Mouse (Mus musculus) activated CD4-positive, CD25-positive, alpha-beta regulatory T cell, adult 4 months (primary cell): Measurements from ENCODE around the gene Smg6. TPM values are rescaled to one million over a fixed set of nuclear protein-coding genes. Genes with fewer than 3 reads are reported as not detected.
"Not testable (repeated sequence)": the region's sequence is repeated elsewhere in the genome, so short reads cannot be mapped to it uniquely, and the experiment has no call there.

ENCODE experiments used
- ATAC-seq: one replicate; pipeline ENCODE4 v1.8.0; 2017
- polyA plus RNA-seq, 2 experiments: library from polyadenylated mRNA; unstranded; fragments of 100-300 nt; shearing (Covaris generic); gene quantifications; one replicate each; pipeline ENCODE4 v1.2.1; 2017

Smg6 gene
- polyA plus RNA-seq, 2 experiments from 2014 or later = 15.3 to 15.5 TPM

DNA sequence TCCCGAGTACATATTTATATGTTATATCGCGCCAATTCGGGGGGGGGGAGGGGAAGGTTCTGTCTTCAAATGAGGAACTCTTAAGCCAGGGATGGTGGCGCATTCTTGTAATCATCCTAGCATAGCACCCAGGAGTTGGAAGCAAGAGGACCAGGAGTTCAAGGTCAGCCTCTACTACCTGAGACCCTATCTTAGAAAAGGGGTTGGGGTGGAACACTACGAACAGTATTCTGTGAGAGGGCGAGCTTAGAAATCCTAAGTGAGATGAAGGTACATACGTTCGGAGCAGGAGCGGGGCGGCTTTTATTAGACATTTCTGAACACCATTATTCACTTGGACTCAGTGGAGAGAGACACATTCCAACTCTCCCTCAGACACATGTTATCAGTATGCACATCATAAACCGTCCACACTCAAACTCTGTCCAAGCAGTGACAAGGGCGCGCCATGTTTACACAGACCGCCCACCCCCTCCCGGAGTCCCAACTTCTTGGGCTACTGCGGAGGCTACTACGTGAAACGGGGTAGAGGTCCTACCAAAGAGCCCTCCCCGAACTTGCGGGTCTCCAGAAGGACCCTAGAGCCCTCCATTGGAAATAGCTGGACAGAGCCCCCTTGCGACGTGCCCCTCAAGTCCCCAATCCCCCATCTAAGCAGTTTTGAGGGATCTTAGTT is 243.9 kb downstream of the Smg6 start, which contains the start of gene Hic1:
Hic1 (minus strand) TSS at position 115 of the 676 bp plus-strand sequence.
- ATAC-seq = no peak

DNA sequence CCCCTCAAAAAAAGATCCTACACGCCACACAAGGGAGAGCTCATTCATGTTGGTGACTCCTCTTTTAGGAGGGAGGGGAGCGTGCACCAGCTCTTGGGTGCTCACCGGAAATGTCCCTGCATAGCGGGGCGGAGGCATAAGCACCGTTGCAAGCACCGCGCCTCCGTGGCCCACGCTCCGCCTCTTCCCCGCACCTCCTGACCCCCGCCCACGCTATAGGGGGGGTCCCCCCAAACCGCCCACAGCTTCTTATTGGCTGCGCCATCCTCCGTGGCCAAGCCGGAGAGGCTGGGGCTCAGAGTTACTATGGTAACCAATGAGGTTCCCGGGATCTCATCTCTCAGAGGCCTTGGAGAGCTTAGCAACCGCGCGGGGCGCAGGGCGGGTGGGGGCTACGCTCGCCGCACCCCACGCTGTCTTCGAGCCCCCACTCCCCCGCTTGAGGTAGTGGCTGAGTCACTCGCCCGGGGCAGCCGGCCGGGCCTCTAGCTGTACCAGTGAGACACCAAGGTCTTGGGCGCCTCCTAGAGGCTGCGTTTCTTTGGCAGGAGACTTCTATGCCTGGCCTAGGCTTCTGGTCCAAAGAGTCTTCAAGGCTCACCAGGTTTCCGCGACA is 244.6 kb downstream of the Smg6 start:
- peak; percentile 30 for ATAC-seq

DNA sequence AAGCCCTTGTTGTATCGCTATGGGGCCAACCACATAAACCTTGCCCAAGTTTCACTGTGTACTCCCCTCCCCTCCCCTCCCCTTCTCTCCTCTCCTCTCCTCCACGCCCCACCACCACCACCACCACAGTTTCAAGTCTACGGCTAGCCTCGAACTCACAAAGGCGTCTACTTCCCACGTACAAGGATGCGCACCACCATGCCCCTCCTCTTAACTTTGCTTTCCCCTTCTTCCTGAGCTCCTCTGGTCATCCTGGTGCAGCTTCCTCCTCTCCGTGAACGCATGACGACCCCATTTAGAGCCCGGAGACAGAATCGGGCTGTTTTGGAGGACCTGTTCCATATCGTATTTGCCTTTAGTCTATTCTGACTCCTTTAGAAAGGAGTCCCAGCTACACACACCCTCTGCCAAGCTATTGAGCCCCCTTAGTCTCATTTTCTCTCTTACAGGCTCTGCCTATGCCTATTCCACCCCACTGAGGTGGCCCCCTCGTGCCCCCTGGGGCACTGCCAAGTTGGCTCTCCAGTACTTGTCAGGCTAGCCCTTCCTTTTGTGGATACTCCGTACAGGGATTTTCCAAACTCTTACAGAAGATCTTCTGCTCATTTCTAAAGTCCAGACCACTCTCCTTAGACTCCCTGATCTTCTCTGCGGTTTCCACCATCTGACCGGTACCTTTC is 245.7 kb downstream of the Smg6 start:
- no peak for ATAC-seq

DNA sequence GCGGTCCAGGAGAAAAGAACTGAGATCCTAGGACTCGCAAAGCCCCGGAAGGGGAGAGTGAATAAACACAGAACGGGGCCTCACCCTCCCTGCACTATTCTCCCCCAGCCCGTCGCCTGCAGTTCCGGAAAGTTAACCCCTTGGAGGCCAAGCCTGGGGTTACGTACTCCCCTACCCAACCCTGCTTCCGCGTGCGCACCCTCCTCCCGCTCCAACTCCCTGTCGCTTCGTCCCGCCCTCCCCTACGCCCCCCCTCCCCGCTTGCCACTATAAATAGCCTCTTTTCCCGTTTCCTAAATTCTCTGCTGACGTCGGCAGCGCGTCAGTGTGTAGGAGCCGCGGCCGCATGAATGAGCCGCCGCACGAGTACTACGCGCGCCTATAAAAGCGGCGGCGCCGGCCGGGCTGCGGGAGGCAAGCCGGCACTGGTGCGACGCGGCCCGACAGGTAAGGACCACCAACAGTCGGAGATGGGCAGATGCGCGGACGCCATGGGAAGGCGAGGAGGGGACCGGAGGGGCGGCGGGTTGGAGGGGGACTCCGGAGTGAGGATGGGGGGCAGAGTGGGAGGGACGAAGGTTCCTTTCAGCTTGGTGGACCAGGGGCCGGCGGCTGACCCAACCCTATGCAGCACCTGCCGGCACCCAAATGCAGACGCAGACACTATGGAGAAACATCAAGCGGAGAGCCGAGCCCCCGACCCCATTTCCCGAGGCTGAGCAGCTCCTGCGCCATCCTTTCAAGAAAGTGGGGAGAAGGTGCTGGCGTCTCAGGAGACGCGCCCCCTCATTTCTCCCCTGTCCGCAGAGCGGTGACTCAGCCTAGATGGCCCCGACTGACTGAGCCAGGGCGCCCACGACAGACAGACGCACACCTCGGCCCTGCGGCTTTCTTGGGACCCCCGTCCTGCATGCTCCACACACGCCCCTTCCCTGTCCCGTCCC is 246.8 kb downstream of the Smg6 start:
- no peak for ATAC-seq

DNA sequence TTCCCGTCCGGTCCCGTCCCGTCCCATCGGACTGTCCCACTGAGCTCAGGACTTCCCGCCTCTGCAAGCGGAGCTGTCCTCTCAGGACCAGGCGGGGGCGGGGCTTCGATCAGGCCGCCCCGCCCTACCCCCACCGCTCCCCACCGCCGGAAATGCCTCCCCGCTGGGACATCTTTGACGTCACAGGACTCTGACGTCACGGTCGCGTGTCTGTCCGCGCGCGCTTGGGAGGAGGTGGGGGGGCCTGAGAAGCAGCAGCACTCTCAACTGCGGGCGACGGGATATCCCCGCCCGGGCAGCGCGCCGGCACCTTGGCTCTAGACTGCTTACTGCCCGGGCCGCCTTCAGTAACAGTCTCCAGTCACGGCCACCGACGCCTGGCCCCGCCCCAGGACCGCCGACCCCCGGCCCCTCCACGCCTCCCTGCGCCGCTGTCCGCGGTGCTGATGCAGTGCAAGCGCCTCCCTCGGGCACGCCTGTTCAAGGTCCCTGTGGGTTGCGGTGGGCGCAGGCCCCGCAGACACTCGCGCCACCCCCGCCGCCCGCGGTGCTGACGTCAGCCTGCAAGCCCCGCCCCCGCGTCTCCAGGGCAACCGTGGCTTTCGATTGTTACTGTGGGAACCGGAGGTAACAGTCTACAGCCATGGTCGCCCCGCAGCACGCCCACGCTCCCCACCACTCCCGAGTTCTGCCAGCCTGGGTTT is 247.6 kb downstream of the Smg6 start:
- ATAC-seq = peak; percentile 47

DNA sequence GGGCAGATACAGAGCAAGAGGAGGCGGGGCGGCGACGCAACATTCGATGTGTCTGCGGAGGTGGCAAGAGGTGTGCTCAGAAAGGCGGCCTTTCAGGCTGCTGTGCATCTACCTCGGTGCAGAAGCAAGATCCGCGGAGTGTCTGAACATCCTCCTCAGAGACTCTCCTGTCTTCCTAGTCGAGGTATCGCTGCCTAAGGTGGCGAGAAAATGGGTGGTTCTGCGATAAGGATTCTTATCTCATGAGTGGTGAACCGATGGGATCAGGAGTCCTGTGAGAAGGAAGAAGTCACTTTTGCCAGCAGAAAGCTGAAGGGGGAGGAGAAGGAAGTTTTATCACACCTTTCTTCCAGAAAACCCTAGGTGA is 248.2 kb downstream of the Smg6 start:
- no peak for ATAC-seq

DNA sequence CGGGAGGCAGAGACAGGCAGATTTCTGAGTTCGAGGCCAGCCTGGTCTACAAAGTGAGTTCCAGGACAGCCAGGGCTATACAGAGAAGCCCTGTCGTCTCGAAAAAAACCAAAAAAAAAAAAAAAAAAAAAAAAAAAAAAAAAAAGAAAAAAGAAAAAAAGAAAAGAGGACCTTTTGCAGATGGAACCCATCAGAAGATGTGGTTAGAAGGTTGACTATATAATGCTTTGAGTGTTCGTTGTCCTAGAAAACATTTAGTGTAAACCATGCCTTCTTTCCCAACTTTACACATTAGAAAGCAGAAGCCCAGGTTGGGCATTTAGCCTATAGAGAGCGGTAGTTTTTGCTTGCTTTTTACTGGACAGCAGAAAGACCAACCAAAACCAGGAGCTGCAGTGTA is 249.0 kb downstream of the Smg6 start:
- not testable (repeated sequence) for ATAC-seq

DNA sequence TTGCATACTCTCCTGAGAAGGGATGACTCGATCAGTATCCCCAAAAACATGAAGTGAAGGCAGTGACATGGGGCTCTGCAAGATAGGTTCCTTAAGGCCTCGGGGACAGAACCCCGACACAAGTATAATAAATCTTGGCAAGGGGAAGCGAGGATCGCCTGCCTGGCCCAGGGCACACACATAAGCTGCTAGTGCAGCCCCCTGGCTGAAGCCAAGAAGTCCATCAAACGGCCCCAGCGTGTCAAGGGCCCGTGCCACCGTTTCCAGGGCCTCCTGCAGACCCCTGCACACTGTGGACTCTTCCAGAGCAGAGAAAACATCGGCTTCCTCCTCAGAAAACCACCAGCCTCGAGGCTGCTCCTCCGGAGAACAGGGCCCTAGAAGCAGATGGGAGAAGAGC is 252.4 kb downstream of the Smg6 start:
- no peak for ATAC-seq

DNA sequence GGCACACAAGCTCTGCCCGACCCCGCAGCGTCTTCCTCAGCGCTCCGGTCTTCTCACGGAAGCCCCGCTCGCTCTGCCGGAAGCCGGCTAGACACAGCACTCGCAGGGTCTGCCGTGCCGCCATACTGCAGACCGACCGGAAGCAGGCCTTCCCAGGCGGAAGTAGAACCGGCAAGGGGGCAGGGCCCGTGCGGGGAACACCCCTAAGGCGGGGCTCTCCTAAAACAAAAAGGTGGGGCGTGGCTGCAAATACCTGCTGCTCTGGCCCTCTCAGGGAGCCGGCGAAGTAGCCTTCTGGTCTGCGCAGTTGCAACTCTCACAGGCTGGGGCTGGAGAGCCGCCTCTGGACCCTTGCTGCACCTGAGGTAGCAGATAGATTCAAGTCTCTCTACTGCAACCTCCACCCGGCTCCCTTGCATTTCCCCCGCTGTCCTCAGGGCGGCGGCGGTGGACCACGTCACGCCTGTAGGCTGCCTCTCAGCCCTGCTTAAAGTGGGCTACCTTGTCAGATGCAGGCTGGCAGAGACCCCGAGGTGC is 253.1 kb downstream of the Smg6 start, which contains the start of gene Ovca2:
Ovca2 (minus strand) TSS at position 164 of the 537 bp plus-strand sequence.
- ATAC-seq = peak; percentile 98

DNA sequence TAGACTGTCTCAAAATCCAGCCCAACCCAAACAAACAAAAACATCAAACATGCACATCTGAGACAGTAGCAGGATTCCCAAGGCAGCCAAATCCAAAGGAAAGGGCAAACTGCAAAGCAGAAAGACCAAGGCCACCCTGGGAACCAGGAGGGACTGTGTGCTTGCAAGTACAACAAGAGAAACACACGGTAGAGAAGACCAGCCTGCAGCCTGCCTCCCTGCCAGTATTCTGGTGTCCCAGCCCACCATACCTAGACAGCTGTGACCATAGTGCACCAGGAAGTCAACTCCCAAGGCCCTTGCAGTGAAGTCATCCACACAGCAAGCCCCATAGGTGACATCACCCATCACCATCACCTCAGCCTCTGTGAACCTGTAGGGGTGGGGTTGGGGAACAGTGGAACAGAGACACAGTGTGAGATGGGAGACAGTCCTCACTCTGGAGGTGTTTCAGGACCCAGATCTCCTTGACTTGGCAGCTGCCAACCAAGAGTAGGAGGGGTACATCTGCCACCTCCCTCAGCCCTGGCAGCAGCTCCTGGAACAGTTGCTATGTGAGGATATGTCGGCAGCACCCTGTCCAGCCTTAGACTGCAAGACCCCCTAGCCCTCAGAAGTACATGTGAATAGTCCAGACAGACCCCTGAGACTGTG is 258.4 kb downstream of the Smg6 start:
- no peak for ATAC-seq

DNA sequence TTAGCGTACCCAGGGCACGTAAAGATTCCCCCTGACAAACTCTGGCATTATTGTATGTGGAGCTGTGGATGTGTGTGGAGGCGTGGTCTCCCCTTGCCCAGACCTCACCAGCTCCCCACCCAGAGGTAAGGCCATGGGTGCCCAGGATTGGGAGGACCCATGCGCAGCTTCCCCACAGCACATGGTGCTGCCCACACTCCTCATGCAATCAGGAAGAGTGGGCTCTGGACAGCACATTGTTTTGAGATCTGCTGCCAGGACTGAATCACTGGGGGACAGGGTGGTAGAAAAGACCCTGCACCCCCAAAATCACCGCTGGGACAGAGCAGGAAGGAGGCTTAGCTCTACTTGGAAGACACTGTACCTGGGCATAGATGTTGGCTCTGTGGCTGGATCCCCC is 258.9 kb downstream of the Smg6 start:
- ATAC-seq = no peak

DNA sequence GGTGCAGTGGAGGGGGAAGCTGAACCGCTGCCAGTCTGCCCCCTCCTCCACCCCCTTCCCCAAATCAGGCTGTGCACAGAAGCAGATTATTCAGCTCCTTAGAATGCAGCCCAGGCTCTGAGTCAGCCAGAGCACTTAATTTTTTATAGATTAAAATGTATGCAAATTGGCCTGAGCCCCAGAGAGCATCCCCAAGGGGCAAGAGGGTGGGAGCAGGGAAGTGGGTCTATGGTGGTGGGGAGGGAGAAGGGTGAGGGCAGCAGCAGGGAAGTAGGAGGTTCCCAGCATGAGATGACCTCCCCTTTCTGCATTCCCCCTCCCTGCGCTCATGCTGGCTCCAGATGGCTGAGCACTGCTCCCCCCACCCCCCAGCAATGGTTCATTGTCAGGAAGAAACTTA is 259.4 kb downstream of the Smg6 start:
- ATAC-seq = no peak

DNA sequence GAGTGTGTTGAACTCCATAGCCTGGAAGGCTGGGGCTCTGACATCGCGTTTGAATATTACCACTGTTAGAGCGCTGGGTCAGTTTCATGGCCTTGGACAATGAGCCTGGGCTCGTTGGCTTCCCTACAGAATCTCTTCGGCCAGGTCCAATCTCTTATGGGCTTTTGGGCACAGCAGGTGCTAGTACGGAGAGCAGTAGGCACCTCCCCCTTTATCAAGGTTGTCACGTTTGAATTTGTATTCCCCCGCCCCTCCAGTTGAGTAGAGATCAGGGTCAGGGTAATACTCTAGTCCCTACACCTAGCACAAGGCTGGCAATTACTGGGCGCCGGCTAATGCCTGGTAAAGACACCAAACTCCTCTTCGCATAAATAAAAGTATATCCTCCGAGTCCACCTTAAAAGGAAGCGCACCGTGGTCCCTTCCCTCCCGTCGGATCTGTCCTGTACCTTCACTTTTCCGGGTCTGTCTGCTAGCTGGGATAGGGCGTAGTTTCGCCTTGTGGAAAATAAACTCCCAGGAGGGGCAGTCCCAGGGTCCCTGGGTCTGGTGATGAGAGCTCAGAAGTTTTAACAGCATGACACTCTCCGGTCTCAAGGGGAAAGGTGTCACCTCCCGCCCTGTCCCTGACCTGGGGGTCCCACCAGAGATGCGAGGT is 264.2 kb downstream of the Smg6 start:
- no peak for ATAC-seq

DNA sequence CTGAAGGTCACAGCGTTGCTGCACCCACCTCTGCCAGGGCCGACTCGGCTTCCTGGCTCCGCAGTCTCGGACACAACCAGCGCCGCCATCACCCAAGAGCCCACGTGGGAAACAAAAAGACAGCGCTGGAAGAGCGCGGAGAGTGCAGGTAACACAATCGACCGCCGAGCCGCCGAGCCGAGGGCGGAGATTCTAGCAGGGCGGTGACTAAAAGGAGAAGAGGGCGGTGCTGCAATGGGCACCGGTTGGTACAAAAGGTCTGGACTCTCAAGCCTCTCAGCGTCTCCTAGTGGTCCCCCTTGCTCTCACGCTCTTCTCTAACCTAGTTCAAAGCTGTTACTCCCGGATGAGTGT is 264.7 kb downstream of the Smg6 start:
- ATAC-seq = peak; percentile 81

DNA sequence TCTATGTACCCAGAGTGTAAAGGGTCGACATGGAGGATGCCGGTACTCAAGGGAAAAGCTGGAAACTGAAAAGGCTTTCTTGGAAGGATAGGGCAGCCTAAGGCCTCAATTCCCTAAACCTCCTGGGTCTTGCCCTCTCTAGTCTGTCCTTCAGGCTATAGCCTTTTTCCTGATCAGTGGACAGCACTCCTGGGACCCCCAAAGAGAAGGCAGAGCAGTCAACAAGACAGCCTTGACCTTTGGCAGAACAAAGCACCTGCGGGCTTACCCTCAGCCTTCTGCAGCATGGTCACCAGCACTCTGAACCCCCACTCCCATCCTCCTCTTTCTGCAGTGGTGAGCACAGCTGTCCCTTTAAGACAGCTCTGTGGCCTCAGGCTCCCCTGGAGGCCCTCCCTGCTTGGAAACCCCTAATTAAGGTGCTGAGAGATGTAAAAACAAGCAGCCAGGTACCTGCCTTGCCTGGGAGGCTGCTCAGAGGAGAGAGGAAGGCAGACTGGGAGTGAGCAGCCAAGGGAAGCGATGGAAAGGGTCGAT is 265.4 kb downstream of the Smg6 start, which contains the start of gene Dph1:
Dph1 (minus strand) TSS at position 337 of the 537 bp plus-strand sequence.
- ATAC-seq = no peak

DNA sequence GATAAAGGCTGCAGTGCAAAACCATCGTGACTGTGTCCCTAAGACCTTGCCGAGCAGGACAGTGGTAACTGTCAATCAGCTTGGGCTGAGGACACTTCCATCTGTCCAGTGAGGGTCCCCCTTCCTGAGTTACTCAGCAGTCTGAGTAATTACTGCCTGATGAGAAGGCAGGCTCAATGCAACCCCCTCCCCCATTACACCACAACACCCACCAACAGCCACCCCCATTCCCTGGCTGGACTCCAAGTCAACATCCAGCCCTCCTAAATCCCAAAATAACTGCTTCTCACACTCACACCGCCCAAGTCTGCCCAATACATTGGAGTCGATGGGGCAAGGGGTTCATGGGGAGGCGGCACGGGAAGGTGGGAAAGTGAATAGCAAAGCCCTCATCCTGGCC is 266.2 kb downstream of the Smg6 start:
- no peak for ATAC-seq

DNA sequence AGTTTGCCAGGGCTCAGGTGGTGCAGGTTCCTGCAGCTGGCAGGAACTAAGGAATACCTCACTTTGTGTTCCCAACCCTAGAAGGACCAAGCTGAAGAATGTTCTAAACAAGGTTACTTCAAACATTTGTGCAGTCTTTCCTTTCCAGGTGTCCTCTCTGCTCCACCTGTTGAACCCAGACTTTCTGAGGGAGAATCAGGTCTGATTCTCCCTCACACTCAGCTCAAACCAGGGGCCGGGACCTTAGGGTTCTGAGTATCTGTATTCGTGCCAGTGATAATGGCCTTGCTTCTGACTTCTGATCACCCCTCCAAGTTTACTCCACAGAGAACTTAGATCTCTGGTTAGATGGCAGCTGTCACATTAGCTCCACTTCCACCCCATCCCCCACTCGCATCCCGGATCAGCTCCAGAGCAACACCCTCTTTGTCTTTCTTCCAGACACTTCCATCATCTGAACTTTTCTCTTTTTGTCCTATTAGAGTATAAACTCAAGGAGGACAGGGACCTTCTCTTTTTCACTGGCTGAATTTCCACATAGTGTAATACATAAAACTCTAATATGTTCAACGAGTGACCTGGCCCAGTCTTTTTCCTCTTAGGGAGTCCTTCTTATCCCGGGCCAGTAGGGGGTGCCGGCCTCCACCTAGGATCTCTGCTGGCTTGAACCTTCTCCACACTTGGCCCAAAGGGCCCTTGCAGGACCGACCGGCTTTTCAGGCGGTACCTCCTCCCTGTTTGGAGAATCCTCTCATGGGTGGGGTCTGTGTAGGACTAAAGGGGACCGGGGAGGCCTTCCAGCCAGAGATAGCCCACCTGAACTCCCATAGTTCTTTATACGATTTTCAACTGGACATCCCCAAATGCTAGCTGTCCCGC is 267.0 kb downstream of the Smg6 start:
- ATAC-seq = peak; percentile 25

DNA sequence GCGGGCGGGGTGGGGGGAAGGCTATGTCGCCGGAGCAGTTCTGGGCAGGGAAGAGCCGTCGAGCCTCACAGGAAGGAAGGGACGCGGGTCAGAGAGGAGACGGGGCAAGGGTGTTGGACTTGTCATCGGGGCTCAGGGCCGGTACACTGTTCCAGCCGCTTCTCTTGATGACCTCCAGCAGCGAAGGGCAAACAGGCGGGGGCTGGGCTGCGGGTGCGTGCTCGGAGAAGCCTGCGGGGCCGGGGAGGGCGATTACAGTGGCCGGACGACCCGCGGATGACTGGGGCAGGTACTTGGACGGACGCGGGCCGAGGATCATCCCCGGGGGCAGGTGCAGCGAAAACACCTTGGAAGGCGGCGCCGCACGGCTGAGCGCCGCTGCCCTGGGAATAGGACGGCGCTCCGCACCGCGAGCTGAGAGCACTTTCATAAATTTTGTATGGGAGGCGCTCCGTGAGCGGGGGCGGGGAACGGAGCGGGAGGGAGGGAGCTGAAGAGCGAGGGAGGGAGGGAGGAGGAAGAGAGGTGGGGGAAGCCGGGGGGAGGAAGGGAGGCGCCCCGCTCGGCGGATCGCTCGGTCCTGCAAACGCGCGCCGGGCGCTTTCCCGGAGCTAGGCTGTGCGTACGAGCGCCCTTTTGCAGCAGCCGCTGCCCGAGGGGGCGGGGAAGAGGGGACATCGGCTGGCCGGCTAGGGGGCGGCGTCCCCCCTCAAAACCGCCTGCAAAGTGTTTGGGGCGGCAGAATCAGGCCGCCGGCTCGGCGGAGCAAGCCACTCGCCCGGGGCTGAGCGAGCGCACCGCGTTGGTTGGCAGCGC is 267.8 kb downstream of the Smg6 start, which contains the start of gene Rtn4rl1:
Rtn4rl1 (plus strand) TSS at position 528 of the 816 bp plus-strand sequence.
- peak; percentile 38 for ATAC-seq
